Mouse (Mus musculus): ENCODE measurements around the gene Tpd52l2.

DNA sequence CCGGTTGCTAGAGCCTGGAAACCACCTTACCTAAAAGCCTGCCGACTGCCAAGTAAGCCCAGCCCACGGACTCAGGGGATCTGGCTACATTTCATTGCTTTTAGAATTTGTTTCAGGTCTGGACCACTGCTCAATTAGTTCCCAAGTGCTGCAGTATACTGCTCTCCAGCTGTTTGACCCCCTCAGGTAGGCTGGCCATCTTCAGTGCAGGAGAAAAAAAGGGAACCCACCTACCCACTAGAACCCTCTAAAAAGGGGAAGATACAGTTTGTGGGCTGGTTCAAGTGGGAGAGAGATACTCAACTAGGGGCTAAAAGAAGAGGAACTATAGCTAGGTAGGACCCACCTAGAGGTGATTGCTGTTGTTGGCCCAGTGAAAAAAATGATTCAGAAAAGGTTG lies 4.7 kb upstream of the Tpd52l2 start:
- TF ChIP-seq GATA1 (IDR thresholded peaks at IDR 0.05; ENCODE audit: borderline replicate concordance, low read length) (no peak), CTCF (IDR thresholded peaks at IDR 0.05; ENCODE audit: low read depth, low read length) (no peak), GATA2 (IDR thresholded peaks at IDR 0.05; ENCODE audit: borderline replicate concordance, low read depth, low read length) (no peak), TAL1 (conservative IDR thresholded peaks at IDR 0.05; ENCODE audit: low read depth, low read length) (no peak), POLR2AphosphoS5 (IDR thresholded peaks at IDR 0.05; ENCODE audit: insufficient replicate concordance, low read depth, low read length) (no peak)

All from G1E (cell line).